Mouse (Mus musculus): ENCODE measurements around the gene Tbc1d15.

DNA sequence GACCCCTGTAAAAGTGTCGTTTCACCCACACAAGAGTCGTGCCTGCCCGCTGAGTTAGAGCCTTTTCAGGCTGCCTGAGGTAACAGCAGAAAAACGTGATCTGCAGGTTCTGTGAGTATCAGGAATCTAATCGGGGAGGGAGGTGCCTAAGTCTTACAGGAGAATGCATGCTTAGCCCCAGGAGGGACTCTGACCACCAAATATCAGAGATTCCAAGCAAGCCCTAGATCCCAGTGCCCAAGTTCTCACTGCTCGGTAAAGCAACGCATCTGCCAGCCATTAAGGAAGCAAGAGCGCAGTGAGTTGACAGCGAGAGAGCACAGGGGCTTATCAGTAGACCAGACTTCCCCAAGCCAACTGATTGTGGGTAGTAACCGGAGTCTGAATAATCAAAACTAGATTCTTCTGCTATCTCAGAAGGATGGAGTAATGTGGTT is 1.1 kb upstream of the Tbc1d15 start:
- TF ChIP-seq POLR2A (IDR thresholded peaks at IDR 0.05; ENCODE audit: extremely low read depth, insufficient read depth, low read length) (no peak), CTCF (IDR thresholded peaks at IDR 0.05; ENCODE audit: low read depth, low read length) (no peak)
